Mouse (Mus musculus): ENCODE measurements around the gene Fam83c. TPM values are rescaled to one million over a fixed set of nuclear protein-coding genes. Genes with fewer than 3 reads are reported as not detected.
A peak's percentile ranks its signal among the peaks of the same experiment; 100 is the strongest.

The Fam83c gene
- polyA plus RNA-seq, 1 experiment from 2014 or later, result 0.61 TPM

DNA sequence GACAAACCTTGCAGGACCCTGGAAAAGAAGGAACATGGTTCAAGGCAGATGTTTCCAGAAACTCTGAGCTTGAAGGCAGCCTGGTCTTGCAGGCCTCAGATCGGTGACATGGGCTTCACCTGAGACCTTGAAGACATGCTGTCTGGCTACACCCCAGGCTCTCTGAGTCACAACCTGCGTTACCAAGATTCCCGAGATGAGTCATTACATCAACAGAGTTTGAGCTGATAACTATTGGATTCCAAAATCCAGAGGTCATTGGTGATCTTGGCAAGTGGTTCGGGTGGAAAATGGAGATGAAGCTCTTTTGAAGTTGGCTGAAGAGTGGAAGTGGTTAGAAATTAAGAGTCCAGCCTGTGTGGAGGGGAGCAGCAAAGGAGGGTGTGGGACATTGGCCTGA, 25.0 kb downstream of the Fam83c start:
- no peak overlapping the region for H3K27ac ChIP-seq (replicated peaks)
- H3K4me2 ChIP-seq (replicated peaks), result no peak overlapping the region
- no peaks in the 10 kb centered on the region for H3K4me1 ChIP-seq
- no peak overlapping the region for H3K4me3 ChIP-seq
- 91% methylated on average over 4 of the region's 4 CpGs for WGBS
- H3K9ac ChIP-seq (replicated peaks), result no peak overlapping the region
- no peak for ATAC-seq (replicated peaks)
- H3K27me3 ChIP-seq, result no peaks in the 10 kb centered on the region
- peaks cover 12% of the 10 kb centered on the region for H3K36me3 ChIP-seq
- no peaks in the 10 kb centered on the region for H3K9me3 ChIP-seq

DNA sequence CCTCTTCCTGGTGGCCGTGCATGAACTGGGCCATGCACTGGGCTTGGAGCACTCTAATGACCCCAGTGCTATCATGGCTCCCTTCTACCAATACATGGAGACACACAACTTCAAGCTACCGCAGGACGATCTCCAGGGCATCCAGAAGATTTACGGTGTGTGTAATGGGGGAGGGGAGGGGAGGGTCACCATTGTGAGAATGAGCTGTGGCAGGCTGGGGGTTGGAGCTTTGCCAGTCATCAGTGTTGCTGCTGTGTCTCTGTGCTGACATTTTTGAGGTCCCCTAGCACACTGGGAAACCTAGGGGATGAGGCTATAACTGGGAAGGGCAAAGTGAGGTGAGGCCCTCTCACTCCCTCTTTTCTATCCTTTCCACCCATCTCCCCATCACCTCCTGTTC, 27.2 kb downstream of the Fam83c start:
- H3K4me2 ChIP-seq (replicated peaks), result no peak overlapping the region
- H3K36me3 ChIP-seq, result peaks cover 8% of the 10 kb centered on the region; the same call in 1 of the 2 replicates
- H3K9me3 ChIP-seq, result no peaks in the 10 kb centered on the region
- no peak overlapping the region for H3K4me3 ChIP-seq
- no peaks in the 10 kb centered on the region for H3K27me3 ChIP-seq
- 74% methylated on average over 4 of the region's 4 CpGs for WGBS
- no peaks in the 10 kb centered on the region for H3K4me1 ChIP-seq
- H3K9ac ChIP-seq (replicated peaks), result no peak overlapping the region
- H3K27ac ChIP-seq (replicated peaks), result no peak overlapping the region
- no peak for ATAC-seq (replicated peaks)

DNA sequence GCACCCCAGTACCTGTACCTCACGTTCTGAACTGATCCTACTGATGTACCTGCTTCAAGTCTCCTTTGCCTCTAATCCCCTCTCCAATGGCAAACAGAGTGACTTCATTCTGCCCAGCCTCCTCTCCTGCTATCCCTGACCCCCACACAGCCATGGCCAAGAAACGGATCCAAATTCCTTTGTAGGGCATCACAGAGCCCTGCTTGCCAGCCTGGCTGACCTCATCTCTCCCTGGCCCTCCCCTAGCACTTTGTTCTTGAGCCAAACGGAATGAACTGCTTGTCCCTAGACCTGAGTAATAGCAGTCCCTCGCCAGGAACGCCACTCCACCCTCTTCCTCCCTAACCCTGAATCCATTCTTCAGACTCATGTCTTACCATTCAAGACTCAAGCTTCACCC, 28.1 kb downstream of the Fam83c start:
- no peaks in the 10 kb centered on the region for H3K4me1 ChIP-seq
- H3K4me3 ChIP-seq, result no peak overlapping the region
- ATAC-seq (replicated peaks), result no peak
- H3K27ac ChIP-seq (replicated peaks), result no peak overlapping the region
- no peak overlapping the region for H3K4me2 ChIP-seq (replicated peaks)
- H3K36me3 ChIP-seq, result peaks cover 10% of the 10 kb centered on the region
- H3K9ac ChIP-seq (replicated peaks), result no peak overlapping the region
- WGBS, result 71% methylated on average over 5 of the region's 5 CpGs
- no peaks in the 10 kb centered on the region for H3K9me3 ChIP-seq
- H3K27me3 ChIP-seq, result no peaks in the 10 kb centered on the region

DNA sequence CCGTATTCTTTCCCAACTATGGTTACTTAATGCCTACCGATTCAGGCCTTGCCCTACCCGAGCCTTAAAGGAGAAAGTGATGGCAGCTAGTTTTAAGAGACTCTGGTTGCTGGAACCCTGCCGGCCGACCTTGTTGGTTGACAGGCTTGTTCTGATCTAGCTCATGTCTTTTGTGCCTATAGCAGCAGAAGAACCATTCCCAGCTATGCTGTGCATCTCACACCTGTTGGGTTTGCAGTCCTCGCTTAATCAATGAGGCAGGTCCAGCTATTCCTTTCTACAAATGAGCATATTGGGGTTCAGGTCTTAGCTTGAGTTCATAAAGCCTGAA, 28.8 kb downstream of the Fam83c start:
- Histone ChIP-seq H3K36me3 (peaks cover 17% of the 10 kb centered on the region), H3K4me2 (replicated peaks) (no peak overlapping the region), H3K4me1 (no peaks in the 10 kb centered on the region), H3K27me3 (no peaks in the 10 kb centered on the region), H3K27ac (replicated peaks) (no peak overlapping the region), H3K9me3 (no peaks in the 10 kb centered on the region), H3K9ac (replicated peaks) (no peak overlapping the region), H3K4me3 (no peak overlapping the region)
- WGBS, result 88% methylated on average over 6 of the region's 6 CpGs
- ATAC-seq (replicated peaks), result no peak

DNA sequence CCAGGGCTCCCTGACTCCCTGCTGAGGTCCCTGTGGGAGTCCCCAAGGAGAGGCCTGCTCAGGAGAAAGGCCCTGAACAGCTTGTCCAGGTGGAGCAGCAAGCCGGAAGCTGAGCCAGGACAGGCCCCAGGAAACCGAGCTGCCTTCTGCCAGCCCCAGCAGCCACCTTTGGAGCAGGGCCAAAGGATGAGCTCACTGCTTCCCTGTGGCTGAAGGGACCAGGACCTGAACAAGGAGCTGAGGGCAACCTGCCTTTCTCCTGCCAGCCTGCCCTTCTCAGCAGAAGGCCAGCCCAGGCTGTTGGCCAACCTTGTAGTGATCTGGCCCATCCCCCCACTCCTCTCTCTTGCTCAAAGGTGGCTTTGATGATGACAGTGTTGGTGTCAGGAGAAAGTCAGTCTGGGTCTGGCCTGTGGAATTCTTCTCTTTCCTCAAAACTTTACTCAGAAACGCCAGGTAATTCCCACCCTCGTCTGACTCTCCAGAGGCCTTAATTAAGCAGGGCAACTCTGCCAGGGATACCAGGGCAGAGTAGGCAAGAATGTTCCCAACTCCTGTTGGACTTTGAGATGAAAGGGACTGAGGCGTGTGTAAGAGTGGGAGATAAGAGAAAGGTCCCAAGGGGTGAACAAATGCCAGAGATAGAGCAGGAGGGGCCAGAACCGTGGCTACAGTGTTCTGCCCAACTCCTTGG, 29.3 kb downstream of the Fam83c start:
- Histone ChIP-seq H3K4me3 (no peak overlapping the region), H3K4me1 (no peaks in the 10 kb centered on the region), H3K4me2 (replicated peaks) (no peak overlapping the region), H3K36me3 (peaks cover 19% of the 10 kb centered on the region), H3K9ac (replicated peaks) (no peak overlapping the region), H3K9me3 (no peaks in the 10 kb centered on the region), H3K27me3 (no peaks in the 10 kb centered on the region), H3K27ac (replicated peaks) (no peak overlapping the region)
- no peak for ATAC-seq (replicated peaks)
- WGBS, result 48% methylated on average over 6 of the region's 6 CpGs

DNA sequence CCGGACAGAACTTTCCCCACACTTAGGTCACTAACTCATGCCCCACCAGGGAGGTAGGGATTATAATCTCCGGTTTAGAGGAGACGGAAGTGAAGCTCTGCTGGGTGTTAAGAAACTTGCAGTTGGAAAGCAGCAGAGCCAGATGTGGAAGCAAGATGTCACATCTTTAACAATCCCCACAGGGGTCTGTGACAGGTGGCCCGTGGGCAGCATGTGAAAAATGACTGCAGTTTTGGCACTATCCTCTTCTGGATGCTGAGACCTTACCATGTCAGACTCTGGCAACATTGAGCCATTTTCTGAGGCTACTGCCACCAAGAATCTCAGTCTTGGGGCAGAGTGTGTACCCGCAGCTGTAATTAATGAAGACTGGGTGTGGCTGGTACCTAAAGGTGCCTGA, 30.6 kb downstream of the Fam83c start:
- no peaks in the 10 kb centered on the region for H3K4me1 ChIP-seq
- H3K9me3 ChIP-seq, result no peaks in the 10 kb centered on the region
- no peak overlapping the region for H3K27ac ChIP-seq (replicated peaks)
- no peaks in the 10 kb centered on the region for H3K27me3 ChIP-seq
- H3K4me3 ChIP-seq, result no peak overlapping the region
- no peak overlapping the region for H3K4me2 ChIP-seq (replicated peaks)
- H3K36me3 ChIP-seq, result peaks cover 27% of the 10 kb centered on the region
- no peak for ATAC-seq (replicated peaks)
- 83% methylated on average over 5 of the region's 5 CpGs for WGBS
- no peak overlapping the region for H3K9ac ChIP-seq (replicated peaks)

DNA sequence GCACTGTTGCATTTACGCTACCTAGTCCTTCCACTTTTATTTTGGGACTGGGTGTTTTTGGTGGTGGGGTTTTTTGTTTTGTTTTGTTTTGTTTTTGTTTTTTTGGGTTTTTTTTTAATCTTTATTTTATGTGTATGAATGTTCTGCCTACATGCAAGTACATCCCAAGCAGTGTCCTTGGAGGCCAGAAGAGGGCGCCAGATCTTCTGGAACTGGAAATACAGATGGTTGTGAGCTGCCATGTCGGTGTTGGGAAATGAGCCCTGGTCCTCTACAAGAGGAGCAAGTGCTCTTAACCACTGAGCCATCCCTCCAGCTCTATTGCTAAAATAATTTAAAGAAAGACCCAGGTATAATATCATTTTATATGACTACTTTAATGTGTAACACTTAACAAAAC, 31.9 kb downstream of the Fam83c start:
- Histone ChIP-seq H3K36me3 (peaks cover 34% of the 10 kb centered on the region), H3K27ac (replicated peaks) (no peak overlapping the region), H3K4me1 (no peaks in the 10 kb centered on the region), H3K9ac (replicated peaks) (no peak overlapping the region), H3K9me3 (no peaks in the 10 kb centered on the region), H3K4me3 (no peak overlapping the region), H3K27me3 (no peaks in the 10 kb centered on the region), H3K4me2 (replicated peaks) (no peak overlapping the region)
- no peak for ATAC-seq (replicated peaks)
- 56% methylated on average over 3 of the region's 3 CpGs for WGBS

DNA sequence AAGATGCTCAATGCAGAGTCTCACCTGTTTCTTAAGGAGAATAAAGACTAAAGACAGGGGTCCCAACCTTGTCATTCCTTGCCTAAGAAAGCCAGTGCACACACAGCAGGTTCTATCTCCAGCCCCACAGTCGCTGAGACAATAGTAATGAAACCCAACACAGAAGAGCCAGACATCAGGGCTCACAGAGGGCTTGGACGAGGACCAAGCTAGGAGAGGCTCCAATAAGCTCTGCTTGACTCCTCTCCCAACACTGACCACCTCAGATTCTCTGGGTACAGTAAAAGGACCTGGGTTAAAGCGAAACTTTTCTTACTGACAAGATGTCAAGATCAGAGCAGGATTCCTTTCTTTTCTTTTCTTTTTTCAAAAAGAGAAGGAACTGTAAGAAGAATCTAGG, 36.0 kb downstream of the Fam83c start:
- H3K36me3 ChIP-seq, result peaks cover 29% of the 10 kb centered on the region
- no peak overlapping the region for H3K4me3 ChIP-seq
- no peak for ATAC-seq (replicated peaks)
- H3K9me3 ChIP-seq, result no peaks in the 10 kb centered on the region
- WGBS, result 65% methylated on average over 3 of the region's 3 CpGs
- H3K4me2 ChIP-seq (replicated peaks), result no peak overlapping the region
- no peak overlapping the region for H3K27ac ChIP-seq (replicated peaks)
- H3K4me1 ChIP-seq, result no peaks in the 10 kb centered on the region
- H3K27me3 ChIP-seq, result no peaks in the 10 kb centered on the region
- H3K9ac ChIP-seq (replicated peaks), result no peak overlapping the region

DNA sequence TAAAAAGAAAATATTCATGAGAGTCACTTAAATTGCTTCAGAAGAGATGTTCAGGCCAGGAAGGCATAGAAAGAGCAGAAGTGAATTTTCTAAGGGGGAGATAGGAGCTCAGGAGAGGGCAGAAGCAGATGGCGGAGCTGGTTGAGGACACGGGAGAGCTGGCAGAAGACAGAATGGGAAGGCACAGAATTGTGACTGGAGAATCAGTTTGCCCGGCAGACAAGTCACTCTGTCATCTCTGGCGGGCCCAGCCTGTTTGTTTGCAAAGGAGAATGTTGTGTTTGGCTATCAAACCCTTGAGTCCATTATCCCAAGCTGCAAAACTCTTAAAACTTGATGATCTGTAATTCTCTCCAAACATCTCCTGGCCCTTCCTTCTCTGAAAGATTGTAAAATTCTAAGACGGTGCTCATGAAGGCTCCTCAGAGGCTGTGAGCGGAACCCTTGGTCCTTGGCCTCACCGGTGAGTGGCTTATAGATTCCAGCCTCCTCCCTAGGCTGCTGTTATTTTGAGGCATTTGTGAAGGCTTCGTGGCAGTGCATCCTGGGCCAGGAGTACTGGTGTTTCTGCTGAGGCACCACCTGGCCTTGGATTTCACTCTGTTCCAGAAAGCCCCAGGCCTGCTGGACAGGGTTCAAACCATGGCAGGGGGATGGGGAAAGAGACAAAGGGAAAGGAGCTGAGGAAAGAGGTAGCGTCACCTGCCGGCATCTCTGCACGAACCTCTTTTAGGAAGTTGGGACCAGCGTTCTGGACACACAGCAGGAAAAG, 39.8 kb downstream of the Fam83c start:
- H3K4me2 ChIP-seq (replicated peaks), result no peak overlapping the region
- H3K9me3 ChIP-seq, result no peaks in the 10 kb centered on the region
- no peak overlapping the region for H3K4me3 ChIP-seq
- no peaks in the 10 kb centered on the region for H3K4me1 ChIP-seq
- H3K9ac ChIP-seq (replicated peaks), result no peak overlapping the region
- no peak overlapping the region for H3K27ac ChIP-seq (replicated peaks)
- WGBS, result 82% methylated on average over 12 of the region's 12 CpGs
- peaks cover 13% of the 10 kb centered on the region for H3K36me3 ChIP-seq
- no peaks in the 10 kb centered on the region for H3K27me3 ChIP-seq
- no peak for ATAC-seq (replicated peaks)

DNA sequence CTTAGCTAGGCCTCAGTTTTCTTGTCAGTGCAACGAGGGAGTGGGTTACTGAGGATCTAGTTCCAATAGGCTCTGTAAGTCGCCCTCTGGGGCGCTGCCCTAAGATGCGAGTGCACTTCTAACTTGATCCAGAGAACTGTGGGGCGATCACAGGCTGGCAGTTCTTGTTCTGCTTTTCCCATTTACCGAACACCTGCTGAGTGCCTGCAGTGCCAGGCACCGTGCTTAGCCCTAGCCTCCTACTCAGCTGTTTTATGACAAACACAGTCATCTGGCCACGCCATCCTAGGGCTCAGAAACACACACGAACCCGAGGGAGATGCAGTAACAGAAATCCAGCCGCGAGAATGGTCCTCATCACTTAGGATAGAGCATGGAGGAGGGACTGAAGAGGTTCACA, 41.8 kb downstream of the Fam83c start:
- H3K27ac ChIP-seq (replicated peaks), result no peak overlapping the region
- no peak overlapping the region for H3K4me2 ChIP-seq (replicated peaks)
- H3K27me3 ChIP-seq, result no peaks in the 10 kb centered on the region
- H3K4me1 ChIP-seq, result no peaks in the 10 kb centered on the region
- WGBS, result 22% methylated on average over 12 of the region's 12 CpGs
- no peaks in the 10 kb centered on the region; the same call in 1 of the 2 replicates for H3K36me3 ChIP-seq
- H3K9me3 ChIP-seq, result no peaks in the 10 kb centered on the region
- no peak overlapping the region for H3K4me3 ChIP-seq
- no peak overlapping the region for H3K9ac ChIP-seq (replicated peaks)
- no peak for ATAC-seq (replicated peaks)

DNA sequence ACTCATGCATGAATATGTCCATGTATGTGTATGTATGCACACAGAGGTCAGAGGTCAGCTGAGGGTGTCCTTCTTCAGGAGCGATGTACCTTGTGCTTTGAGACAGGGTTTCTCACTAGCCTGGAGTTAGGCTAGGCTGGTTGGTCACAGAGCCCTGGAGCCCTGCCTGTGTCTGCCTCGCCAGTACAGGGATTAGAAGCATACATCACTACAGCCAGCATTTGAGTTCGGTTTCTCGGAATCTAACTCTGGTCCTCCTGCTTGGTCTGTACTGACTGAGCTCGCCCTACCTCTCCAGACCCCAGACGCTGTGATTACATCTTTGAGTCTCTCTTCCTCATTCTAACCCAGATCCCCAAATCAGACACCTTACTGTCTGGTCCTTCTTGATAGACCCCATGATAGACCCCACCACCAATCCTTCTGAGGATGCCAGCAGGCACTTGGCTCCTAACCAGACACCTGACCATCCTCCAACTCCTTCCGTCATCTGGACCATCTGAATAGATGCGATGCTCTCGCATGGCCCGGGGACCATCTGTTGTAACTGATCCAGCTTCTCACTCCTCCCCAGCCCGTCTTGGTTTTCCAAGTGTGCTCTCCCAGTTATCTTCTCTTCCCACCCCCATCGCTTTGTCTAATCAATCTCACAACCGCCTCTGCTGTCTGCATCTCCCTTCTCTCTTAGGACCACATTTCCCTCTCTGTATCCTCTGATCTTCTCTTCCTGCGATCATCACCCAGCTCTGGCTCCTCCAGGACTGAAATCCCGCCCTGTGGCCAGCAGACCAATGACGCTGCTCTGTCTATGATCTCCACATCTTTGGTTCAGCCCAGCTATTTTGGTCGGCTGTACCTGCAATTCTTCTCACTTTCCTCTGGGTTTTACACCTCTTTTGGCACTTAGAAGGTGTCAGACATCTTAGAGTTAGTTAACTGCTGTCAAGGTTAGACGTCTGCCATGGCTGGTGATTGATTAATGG, 46.4 kb downstream of the Fam83c start:
- no peak for ATAC-seq (replicated peaks)

DNA sequence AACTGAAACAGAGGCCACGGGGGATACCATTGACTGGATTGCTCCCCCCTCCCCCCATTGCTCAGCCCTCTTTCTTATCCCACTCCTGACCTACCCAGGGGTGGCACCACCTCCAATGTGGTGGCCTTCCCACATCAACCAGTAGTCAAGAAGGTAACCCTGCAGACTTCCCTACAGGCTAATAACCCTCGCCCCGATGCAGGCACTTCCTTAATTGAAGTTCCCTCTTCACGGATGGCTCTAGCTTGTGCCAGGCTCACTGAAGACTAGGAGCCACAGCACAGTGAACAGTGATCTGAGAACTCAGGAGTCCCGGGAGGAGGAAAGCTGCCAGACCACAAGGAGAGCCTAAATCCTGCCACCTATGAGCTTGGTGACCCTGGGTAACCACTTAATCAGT, 47.7 kb downstream of the Fam83c start:
- Histone ChIP-seq H3K36me3 (no peaks in the 10 kb centered on the region), H3K4me2 (replicated peaks) (no peak overlapping the region), H3K4me1 (no peaks in the 10 kb centered on the region), H3K27ac (replicated peaks) (no peak overlapping the region), H3K4me3 (no peak overlapping the region), H3K9me3 (no peaks in the 10 kb centered on the region), H3K27me3 (no peaks in the 10 kb centered on the region), H3K9ac (replicated peaks) (no peak overlapping the region)
- 74% methylated on average over 5 of the region's 5 CpGs for WGBS
- no peak for ATAC-seq (replicated peaks)

More for the DNA sequence above, 46.4 kb downstream of the Fam83c start:
- H3K4me1 ChIP-seq, result no peaks in the 10 kb centered on the region
- no peaks in the 10 kb centered on the region for H3K36me3 ChIP-seq
- H3K9me3 ChIP-seq, result no peaks in the 10 kb centered on the region
- no peak overlapping the region for H3K4me3 ChIP-seq
- H3K27ac ChIP-seq (replicated peaks), result peak overlapping the region; percentile 62; the same call in 1 of the 2 replicates
- no peaks in the 10 kb centered on the region for H3K27me3 ChIP-seq
- no peak overlapping the region for H3K9ac ChIP-seq (replicated peaks)
- 71% methylated on average over 18 of the region's 18 CpGs for WGBS
- no peak overlapping the region for H3K4me2 ChIP-seq (replicated peaks)
